Mouse (Mus musculus) kidney, embryonic 15.5 days (tissue): ENCODE data around the gene Plxnc1. TPM values are rescaled to one million over a fixed set of nuclear protein-coding genes. Genes with fewer than 3 reads are reported as not detected.
A peak's percentile ranks its signal among the peaks of the same experiment; 100 is the strongest.

ENCODE experiments used
- ATAC-seq: fragments of 200-750 bp; cut with Nextera tagmentation; replicated peaks from 2 replicates; pipeline ENCODE4 v1.8.0; 2017; ENCODE audit warnings: moderate TSS enrichment; ENCODE audit not compliant: low FRiP score
- H3K27ac ChIP-seq: fragments of 300-500 bp; sonication (generic); 2 replicates; pipeline ENCODE4 v1.5.1; 2015; ENCODE audit warnings: mild to moderate bottlenecking, inconsistent platforms
- H3K27me3 ChIP-seq: fragments of 300-500 bp; sonication (generic); 2 replicates; pipeline ENCODE4 v1.6.1; 2015; ENCODE audit warnings: inconsistent platforms
- H3K36me3 ChIP-seq: fragments of 300-500 bp; sonication (generic); 2 replicates; pipeline ENCODE4 v1.6.1; 2015; ENCODE audit warnings: inconsistent platforms
- H3K4me1 ChIP-seq: fragments of 300-500 bp; sonication (generic); 2 replicates; pipeline ENCODE4 v1.6.1; 2015; ENCODE audit warnings: inconsistent platforms
- H3K4me2 ChIP-seq: fragments of 300-500 bp; sonication (generic); 2 replicates; pipeline ENCODE4 v1.6.1; 2015; ENCODE audit warnings: moderate library complexity, mild to moderate bottlenecking, inconsistent platforms
- H3K4me3 ChIP-seq: fragments of 300-500 bp; sonication (generic); replicated peaks from 2 replicates; pipeline ENCODE4 v1.5.1; 2015; ENCODE audit warnings: mild to moderate bottlenecking, inconsistent platforms
- H3K9ac ChIP-seq: fragments of 300-500 bp; sonication (generic); 2 replicates; pipeline ENCODE4 v1.6.1; 2015; ENCODE audit warnings: mild to moderate bottlenecking, inconsistent platforms
- H3K9me3 ChIP-seq: fragments of 300-500 bp; sonication (generic); replicated peaks from 2 replicates; pipeline ENCODE4 v1.6.1; 2016; ENCODE audit warnings: inconsistent platforms
- WGBS: fragments of 180-500 bp; shearing (Covaris S2); methylation state at CpG from one replicate; pipeline ENCODE4 v1.1.7; 2015; ENCODE audit warnings: mixed read lengths; 5-methylcytosine and 5-hydroxymethylcytosine counted together
- polyA plus RNA-seq: library from polyadenylated mRNA; unstranded; fragments of >200 nt; fragmentation: Nextera tagmentation; extraction: Ambion mirVana; gene quantifications from 2 replicates; pipeline ENCODE4 v1.2.1, GENCODE M21; 2015

Plxnc1 gene
- polyA plus RNA-seq = 1.8 TPM in 2 replicates

- Histone ChIP-seq H3K27ac (no peak within 1 kb of the TSS), H3K36me3 (no peaks in the 10 kb centered on the region), H3K27me3 (peaks cover 70% of the 10 kb centered on the region)
These were observed at the start of gene Plxnc1 for GRCm38 (mm10) chr10:94944691-94945205. Gene Plxnc1, minus strand, starts transcription at chr10:94944835.

DNA sequence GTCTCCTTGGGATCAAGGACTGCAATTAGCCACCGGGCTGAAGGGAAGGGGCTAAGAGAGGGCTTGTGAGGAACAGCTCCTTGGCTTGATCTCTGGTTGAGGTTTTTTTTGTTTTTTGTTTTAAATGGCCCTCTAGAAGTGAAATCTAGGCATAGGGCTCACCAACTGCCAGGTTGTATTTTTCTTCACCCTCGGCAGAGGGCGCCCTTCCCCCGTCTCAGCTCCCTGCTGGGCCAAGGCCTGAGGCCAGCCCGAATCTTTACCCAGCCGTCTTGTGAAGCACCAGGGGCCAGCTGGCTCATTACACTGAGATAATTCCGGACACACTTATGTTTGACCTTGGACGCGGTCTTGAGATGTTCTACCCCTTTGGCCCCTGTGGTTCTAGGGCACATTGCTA lies 47.5 kb upstream of the Plxnc1 start:
- H3K9ac ChIP-seq = no peak overlapping the region
- 0 out of 2 replicates have a peak, but pooled peaks cover 7% of the 10 kb centered on the region for H3K4me1 ChIP-seq
- H3K4me2 ChIP-seq = peak overlapping the region; percentile 60
- H3K27ac ChIP-seq = no peak overlapping the region
- WGBS = 12% methylated on average over 9 of the region's 9 CpGs
- H3K4me3 ChIP-seq = peak overlapping the region; percentile 32; the same call in 1 of the 2 replicates
- H3K9me3 ChIP-seq = no peaks in the 10 kb centered on the region
- no peaks in the 10 kb centered on the region for H3K36me3 ChIP-seq
- ATAC-seq = peak; percentile 49; the same call in 1 of the 2 replicates
- no peaks in the 10 kb centered on the region for H3K27me3 ChIP-seq

More at GRCm38 (mm10) chr10:94944691-94945205, at the start of gene Plxnc1:
- WGBS = 0% methylated on average over 46 of the region's 57 CpGs
- Histone ChIP-seq H3K4me1 (peaks cover 33% of the 10 kb centered on the region), H3K9me3 (no peaks in the 10 kb centered on the region), H3K9ac (peak within 1 kb of the TSS; percentile 66), H3K4me3 (peak within 1 kb of the TSS; percentile 79), H3K4me2 (peak within 1 kb of the TSS; percentile 97)
- ATAC-seq = peak; percentile 40; the same call in 1 of the 2 replicates

DNA sequence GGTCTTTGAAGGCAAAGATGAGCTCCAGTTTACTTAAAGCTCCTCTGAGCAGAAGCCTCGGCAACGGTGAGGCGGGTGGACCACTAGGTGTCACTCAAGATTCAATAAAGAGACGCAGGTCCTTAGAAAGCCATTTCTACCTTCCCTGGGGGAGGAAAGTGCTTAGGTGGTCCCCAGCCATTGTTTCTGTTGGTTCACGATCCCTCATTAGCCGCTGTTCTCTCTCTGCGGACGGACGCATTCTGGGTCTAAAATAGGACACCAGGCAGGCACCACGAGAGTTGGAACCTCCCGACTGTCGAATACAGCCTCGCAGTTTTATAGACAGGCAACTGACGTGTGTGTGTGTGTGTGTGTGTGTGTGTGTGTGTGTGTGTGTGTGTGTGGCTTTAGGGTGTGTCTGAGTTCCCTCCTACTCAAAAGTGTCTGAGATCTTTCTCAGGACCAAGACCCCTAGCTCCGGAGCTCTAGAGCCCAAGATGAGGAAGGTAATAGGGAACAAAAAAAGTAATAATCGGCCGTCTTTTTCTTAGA lies 47.0 kb upstream of the Plxnc1 start:
- peak; percentile 26 for ATAC-seq
- Histone ChIP-seq H3K9ac (0 out of 2 replicates have a peak overlapping the region, but pooled peaks have one; percentile 29), H3K4me3 (peak overlapping the region; percentile 32), H3K9me3 (no peaks in the 10 kb centered on the region), H3K36me3 (no peaks in the 10 kb centered on the region), H3K4me1 (0 out of 2 replicates have a peak, but pooled peaks cover 7% of the 10 kb centered on the region), H3K27me3 (no peaks in the 10 kb centered on the region), H3K27ac (no peak overlapping the region), H3K4me2 (peak overlapping the region; percentile 60)
- 15% methylated on average over 17 of the region's 17 CpGs for WGBS

DNA sequence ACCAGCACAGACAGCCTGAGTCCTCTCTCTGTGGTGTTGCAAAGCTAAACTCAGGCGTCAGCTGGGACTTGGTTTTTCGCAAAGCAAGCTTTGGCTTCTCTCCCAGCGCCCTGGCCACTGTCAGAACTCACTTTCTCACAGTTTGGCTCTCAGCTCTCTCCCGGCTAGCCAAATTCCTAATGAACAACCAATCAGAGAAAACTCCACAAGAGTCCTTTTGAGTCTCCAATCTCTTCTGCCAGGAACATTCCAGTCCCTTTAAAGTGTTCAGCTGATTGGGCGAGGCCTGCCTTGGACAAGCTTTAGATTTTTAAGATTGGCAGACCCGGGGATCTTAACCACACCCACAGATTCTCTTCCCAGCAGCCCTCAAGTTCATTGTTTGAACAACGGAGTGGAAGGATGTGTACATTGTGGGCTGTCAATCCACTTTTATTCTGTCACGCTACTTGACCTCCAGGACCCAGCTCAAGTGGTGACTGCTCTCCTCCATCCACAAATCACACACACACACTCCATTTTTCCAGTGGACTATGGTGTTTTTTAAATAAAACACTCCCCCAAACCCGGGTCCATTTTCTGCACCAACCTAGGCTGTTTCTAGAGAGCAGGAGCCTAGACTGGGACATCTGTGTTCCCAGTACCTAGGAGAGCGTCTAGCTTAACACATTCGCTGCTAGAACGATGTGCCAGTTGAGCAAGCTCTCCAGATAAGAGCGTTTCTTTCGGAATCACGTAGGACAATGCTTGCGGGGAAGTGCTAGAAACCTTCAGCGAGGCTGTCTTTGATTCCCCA lies 46.3 kb upstream of the Plxnc1 start:
- peak overlapping the region; percentile 54; the same call in 1 of the 2 replicates for H3K27ac ChIP-seq
- no peaks in the 10 kb centered on the region for H3K27me3 ChIP-seq
- no peaks in the 10 kb centered on the region for H3K9me3 ChIP-seq
- H3K36me3 ChIP-seq = no peaks in the 10 kb centered on the region
- WGBS = 17% methylated on average over 17 of the region's 17 CpGs
- H3K4me2 ChIP-seq = peak overlapping the region; percentile 60
- 0 out of 2 replicates have a peak, but pooled peaks cover 7% of the 10 kb centered on the region for H3K4me1 ChIP-seq
- peak; percentile 12; the same call in 1 of the 2 replicates for ATAC-seq
- H3K9ac ChIP-seq = 0 out of 2 replicates have a peak overlapping the region, but pooled peaks have one; percentile 29
- H3K4me3 ChIP-seq = peak overlapping the region; percentile 32

DNA sequence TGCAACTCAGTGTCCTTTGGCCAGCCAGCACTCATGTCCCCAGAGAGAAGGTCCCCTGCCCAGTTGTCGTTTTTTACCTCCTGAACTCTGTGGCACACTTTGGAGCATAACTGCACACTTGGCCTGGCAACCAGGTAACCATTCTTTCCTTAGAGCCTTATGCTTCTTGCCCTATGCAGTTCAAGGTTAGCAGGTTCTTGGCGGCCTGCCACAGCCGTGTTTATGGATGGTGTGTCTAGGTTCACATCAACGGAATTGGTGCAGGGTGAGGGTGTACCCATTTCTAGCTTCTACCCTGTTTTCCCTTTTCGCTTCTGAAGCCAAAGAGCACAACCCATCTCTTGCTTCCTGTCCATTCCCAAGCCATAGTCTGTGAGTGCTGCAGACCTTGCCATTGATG lies 44.7 kb upstream of the Plxnc1 start:
- Histone ChIP-seq H3K9ac (no peak overlapping the region), H3K4me2 (no peak overlapping the region), H3K27me3 (no peaks in the 10 kb centered on the region), H3K9me3 (no peaks in the 10 kb centered on the region), H3K27ac (no peak overlapping the region), H3K36me3 (no peaks in the 10 kb centered on the region), H3K4me1 (0 out of 2 replicates have a peak, but pooled peaks cover 7% of the 10 kb centered on the region), H3K4me3 (no peak overlapping the region)
- WGBS = 80% methylated on average over 5 of the region's 5 CpGs
- ATAC-seq = no peak

DNA sequence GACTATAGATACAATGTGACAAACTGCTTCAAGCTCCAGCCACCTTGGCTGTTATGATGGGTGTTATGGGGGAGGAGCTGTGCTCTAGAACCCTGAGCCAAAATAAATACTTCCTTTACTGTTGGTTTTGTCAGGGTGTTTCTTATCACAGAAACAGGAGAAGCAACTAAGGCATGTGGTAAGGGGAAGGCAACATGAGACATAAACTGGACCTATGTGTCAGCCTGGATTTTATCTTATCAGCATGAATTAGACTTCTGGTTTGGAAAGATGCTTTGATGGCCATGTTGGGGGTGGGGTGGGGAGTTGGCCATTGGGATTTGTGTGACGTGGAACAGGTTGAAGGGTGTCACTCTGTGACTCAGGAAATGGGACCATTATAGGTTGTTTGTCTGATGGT lies 40.5 kb upstream of the Plxnc1 start:
- Histone ChIP-seq H3K9me3 (no peaks in the 10 kb centered on the region), H3K36me3 (no peaks in the 10 kb centered on the region), H3K27ac (no peak overlapping the region), H3K9ac (no peak overlapping the region), H3K4me1 (0 out of 2 replicates have a peak, but pooled peaks cover 3% of the 10 kb centered on the region), H3K4me3 (no peak overlapping the region), H3K4me2 (no peak overlapping the region), H3K27me3 (no peaks in the 10 kb centered on the region)
- no peak for ATAC-seq
- 64% methylated on average over 1 of the region's 1 CpGs for WGBS

GRCm38 (mm10) chr10:94982528-94982927 lies 37.9 kb upstream of the Plxnc1 start:
- 59% methylated on average over 8 of the region's 8 CpGs for WGBS
- Histone ChIP-seq H3K27ac (no peak overlapping the region), H3K9ac (no peak overlapping the region), H3K4me3 (no peak overlapping the region), H3K36me3 (no peaks in the 10 kb centered on the region), H3K9me3 (no peaks in the 10 kb centered on the region), H3K4me2 (no peak overlapping the region), H3K27me3 (no peaks in the 10 kb centered on the region), H3K4me1 (0 out of 2 replicates have a peak, but pooled peaks cover 3% of the 10 kb centered on the region)
- ATAC-seq = no peak

DNA sequence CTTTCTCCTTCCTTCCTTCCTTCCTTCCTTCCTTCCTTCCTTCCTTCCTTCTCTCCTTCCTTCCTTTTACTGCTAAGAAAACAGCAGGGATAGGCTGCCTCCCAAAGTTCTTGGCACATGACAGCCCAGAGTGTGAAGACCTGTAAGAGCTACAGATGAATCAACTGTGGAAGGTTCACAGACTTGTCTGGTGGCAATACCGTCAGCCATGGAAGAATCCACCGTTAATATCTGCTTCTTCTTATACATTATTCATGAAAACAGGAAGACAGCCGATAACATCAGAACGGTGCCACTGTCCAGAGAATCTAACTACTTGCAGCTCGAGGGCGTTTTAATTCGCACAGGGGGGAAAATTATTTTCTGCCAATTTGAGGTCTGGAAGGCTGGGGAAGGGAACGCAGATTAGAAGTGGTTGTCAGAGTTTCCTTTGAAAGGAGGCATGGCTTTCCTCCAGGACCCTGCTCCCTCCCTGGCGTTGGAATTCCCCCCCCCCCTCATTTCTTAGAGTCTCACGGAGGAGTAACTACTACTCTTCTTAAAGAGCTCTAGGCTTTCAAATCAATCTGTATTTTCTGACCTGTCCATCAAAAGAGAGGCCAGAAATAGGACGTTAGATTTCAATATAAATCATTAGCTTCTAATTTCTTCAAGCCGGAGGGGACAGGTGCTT lies 37.0 kb upstream of the Plxnc1 start:
- Histone ChIP-seq H3K4me1 (0 out of 2 replicates have a peak, but pooled peaks cover 3% of the 10 kb centered on the region), H3K4me3 (no peak overlapping the region), H3K27ac (no peak overlapping the region), H3K27me3 (no peaks in the 10 kb centered on the region), H3K9me3 (no peaks in the 10 kb centered on the region), H3K4me2 (no peak overlapping the region), H3K9ac (no peak overlapping the region), H3K36me3 (no peaks in the 10 kb centered on the region)
- WGBS = 43% methylated on average over 12 of the region's 12 CpGs
- no peak for ATAC-seq

DNA sequence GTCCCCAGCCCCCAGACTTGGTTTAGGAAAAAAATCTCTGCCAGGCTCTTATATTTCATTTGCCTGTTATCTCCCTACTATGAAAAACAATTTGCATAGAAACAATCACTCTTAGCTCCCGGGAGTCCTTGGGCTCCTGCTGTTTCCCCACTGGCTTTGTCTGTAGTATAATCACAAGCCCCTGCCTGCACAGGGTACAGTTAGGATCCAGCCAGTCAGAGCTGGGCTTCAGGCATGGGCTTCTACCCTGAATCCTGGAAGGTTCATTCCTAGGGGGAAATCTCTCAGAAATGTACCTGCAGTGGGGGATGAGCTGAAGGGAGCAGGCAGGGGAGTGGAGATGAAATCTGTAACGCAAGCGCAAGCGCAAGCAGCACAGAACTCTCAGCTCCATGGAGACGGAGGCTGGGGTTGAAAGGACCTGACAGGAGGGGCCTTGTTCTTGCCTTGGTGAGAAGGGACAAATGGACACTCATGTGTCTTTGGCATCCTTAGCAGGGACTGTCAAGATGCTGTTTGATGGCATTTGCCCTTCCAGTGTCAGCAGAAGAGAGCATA lies 33.7 kb upstream of the Plxnc1 start:
- WGBS = 55% methylated on average over 5 of the region's 5 CpGs
- no peaks in the 10 kb centered on the region for H3K9me3 ChIP-seq
- no peak overlapping the region for H3K27ac ChIP-seq
- H3K9ac ChIP-seq = no peak overlapping the region
- no peak for ATAC-seq
- H3K4me2 ChIP-seq = no peak overlapping the region
- no peak overlapping the region for H3K4me3 ChIP-seq
- H3K36me3 ChIP-seq = no peaks in the 10 kb centered on the region
- 0 out of 2 replicates have a peak, but pooled peaks cover 6% of the 10 kb centered on the region for H3K4me1 ChIP-seq
- H3K27me3 ChIP-seq = no peaks in the 10 kb centered on the region

- Histone ChIP-seq H3K36me3 (no peaks in the 10 kb centered on the region), H3K4me1 (0 out of 2 replicates have a peak, but pooled peaks cover 3% of the 10 kb centered on the region), H3K9me3 (no peaks in the 10 kb centered on the region), H3K27ac (no peak overlapping the region), H3K4me2 (no peak overlapping the region), H3K4me3 (no peak overlapping the region), H3K9ac (no peak overlapping the region), H3K27me3 (no peaks in the 10 kb centered on the region)
- ATAC-seq = no peak
- WGBS = 60% methylated on average over 5 of the region's 5 CpGs
These were observed 31.7 kb upstream of the Plxnc1 start for GRCm38 (mm10) chr10:94976329-94976728.

GRCm38 (mm10) chr10:94975099-94975496 lies 30.5 kb upstream of the Plxnc1 start:
- peaks cover 3% of the 10 kb centered on the region; the same call in 1 of the 2 replicates for H3K4me1 ChIP-seq
- H3K9me3 ChIP-seq = no peaks in the 10 kb centered on the region
- no peak overlapping the region for H3K9ac ChIP-seq
- H3K4me2 ChIP-seq = no peak overlapping the region
- no peak for ATAC-seq
- H3K4me3 ChIP-seq = no peak overlapping the region
- no peaks in the 10 kb centered on the region for H3K27me3 ChIP-seq
- no peak overlapping the region for H3K27ac ChIP-seq
- WGBS = 46% methylated on average over 4 of the region's 4 CpGs
- no peaks in the 10 kb centered on the region for H3K36me3 ChIP-seq
